Mouse (Mus musculus) embryonic stem cell, embryonic (primary cell): ENCODE data around the gene Nkap.
"Not testable (repeated sequence)": the region's sequence is repeated elsewhere in the genome, so short reads cannot be mapped to it uniquely, and the experiment has no call there.

Source experiments
- CTCF ChIA-PET, 4 experiments: fragments of 300-600 bp in 2 of 4; fragments of 350-600 bp in 2 of 4; sonication (Branson Sonifier 250); formaldehyde crosslinking; loops; one replicate each; lab custom pipeline; 2022; ENCODE audit warnings: inconsistent platforms in 2 of 4; lab: Charles Lee
- POLR2A ChIA-PET, 4 experiments: fragments of 300-600 bp in 2 of 4; fragments of 350-600 bp in 2 of 4; sonication (Branson Sonifier 250); formaldehyde crosslinking; loops; one replicate each; lab custom pipeline; 2022; ENCODE audit warnings: antibody characterized with exemption in 4 of 4, inconsistent platforms in 1 of 4; lab: Charles Lee

Gene Nkap

GRCm38 (mm10) chrX:37126671-37127358, at the start of gene Nkap:
Gene Nkap (plus strand): TSS chrX:37126795.
- ChIA-PET CTCF (no interaction called here), POLR2A (interaction anchor here in 3 of 4 experiments (0.9 to 3.4 kb wide), 12 partner anchors 14 to 224 kb away, joined by 3 to 23 read pairs (median 6); partner anchors contain the start of genes Rpl39 (in 3 of the 3), Upf3b (in 3 of the 3) and Nkrf (in 1 of the 3))

GRCm38 (mm10) chrX:37080345-37080744, 46.2 kb upstream of the Nkap start:
- CTCF ChIA-PET: not testable (repeated sequence)

DNA sequence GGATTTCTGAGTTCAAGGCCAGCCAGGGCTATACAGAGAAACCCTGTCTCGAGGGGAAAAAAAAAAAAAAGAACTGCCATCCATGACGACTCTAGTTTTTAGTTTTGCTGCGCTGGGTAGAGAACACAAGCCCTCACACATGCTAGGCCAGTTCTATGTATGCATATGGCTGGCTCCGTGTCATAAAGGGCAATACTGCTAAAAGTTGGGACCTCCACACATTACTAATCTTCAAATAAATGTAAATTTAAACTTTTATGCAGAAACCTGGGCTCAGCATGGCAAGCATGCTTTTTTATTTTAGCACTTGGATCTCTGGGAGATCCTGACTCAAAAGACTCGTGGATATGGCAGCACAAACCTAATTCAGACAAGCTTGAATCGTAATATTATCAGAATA, 45.4 kb upstream of the Nkap start:
- ChIA-PET POLR2A (interaction anchor here (0.7 to 9.9 kb wide), 9 partner anchors 9 to 264 kb away, joined by 3 to 136 read pairs (median 4); partner anchors contain the start of gene Upf3b (in 3 of the 4)), CTCF (no interaction called here)

More at GRCm38 (mm10) chrX:37080345-37080744, 46.2 kb upstream of the Nkap start:
- POLR2A ChIA-PET: interaction anchor here in 3 of 4 experiments (0.7 to 9.9 kb wide), 13 partner anchors 9 to 286 kb away, joined by 3 to 136 read pairs (median 3); partner anchors contain the start of genes Upf3b (in 3 of the 3) and Slc25a5 (in 1 of the 3)

DNA sequence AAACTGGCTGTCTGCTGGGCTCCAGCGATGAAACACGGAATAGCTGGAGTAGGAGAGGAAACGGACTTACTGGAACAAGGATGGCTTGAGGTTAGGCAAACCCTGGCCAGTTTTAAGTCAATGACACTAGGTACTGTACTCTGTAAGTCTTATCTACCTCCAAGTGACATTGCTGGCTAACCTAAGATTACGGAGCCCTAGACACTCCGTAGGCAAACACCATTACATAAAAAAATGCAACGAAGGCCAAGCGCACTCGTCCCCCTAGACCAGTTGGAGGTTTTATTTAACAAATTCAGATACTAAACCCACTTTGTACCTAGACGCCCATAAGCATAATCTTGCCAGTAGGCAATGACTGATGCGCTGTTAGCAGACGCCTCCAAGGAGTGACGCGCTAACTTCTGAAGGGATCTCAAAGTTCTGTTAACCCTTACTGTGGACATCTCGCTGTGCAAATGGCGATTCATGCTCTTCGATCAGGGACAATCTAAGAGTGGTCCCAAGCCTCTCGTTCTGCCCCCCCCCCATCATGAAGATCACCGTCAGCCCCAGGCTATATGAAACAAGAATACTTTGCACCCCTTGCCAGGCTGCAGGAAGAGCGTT, 42.2 kb upstream of the Nkap start:
- POLR2A ChIA-PET: interaction anchor here (0.5 to 9.9 kb wide), 61 partner anchors 7 to 1503 kb away, joined by 3 to 136 read pairs (median 4); partner anchors contain the start of genes Upf3b (in 4 of the 4), Nkap (in 3 of the 4), Nkrf (in 3 of the 4) and Pgrmc1 (in 3 of the 4)

GRCm38 (mm10) chrX:37084927-37085660, 41.5 kb upstream of the Nkap start, which contains the start of gene Rpl39:
Gene Rpl39 (minus strand): TSS chrX:37085402.
- CTCF ChIA-PET: interaction anchor here in 1 of 4 experiments (1.0 to 1.3 kb wide), 2 partner anchors 8 to 25 kb away, joined by 3 to 4 read pairs; partner anchors contain the start of gene Upf3b
- POLR2A ChIA-PET: interaction anchor here (0.6 to 9.9 kb wide), 84 partner anchors 8 to 1503 kb away, joined by 3 to 136 read pairs (median 4); partner anchors contain the start of genes Upf3b (in 4 of the 4), Nkap (in 3 of the 4), Nkrf (in 3 of the 4) and Pgrmc1 (in 3 of the 4)

More for the DNA sequence above, 42.2 kb upstream of the Nkap start:
- CTCF ChIA-PET: interaction anchor here in 1 of 4 experiments (1.3 kb wide), 1 partner anchor 8 kb away, joined by 4 read pairs; no protein-coding TSS in a partner anchor

- ChIA-PET CTCF (interaction anchor here in 1 of 4 experiments (1.0 to 1.3 kb wide), 2 partner anchors 9 to 24 kb away, joined by 3 to 4 read pairs; partner anchors contain the start of gene Upf3b), POLR2A (interaction anchor here (0.6 to 9.9 kb wide), 78 partner anchors 9 to 488 kb away, joined by 3 to 136 read pairs (median 4); partner anchors contain the start of genes Upf3b (in 4 of the 4), Nkap (in 3 of the 4), Nkrf (in 3 of the 4) and Pgrmc1 (in 3 of the 4))
Observed at GRCm38 (mm10) chrX:37085665-37086064, 40.9 kb upstream of the Nkap start.

DNA sequence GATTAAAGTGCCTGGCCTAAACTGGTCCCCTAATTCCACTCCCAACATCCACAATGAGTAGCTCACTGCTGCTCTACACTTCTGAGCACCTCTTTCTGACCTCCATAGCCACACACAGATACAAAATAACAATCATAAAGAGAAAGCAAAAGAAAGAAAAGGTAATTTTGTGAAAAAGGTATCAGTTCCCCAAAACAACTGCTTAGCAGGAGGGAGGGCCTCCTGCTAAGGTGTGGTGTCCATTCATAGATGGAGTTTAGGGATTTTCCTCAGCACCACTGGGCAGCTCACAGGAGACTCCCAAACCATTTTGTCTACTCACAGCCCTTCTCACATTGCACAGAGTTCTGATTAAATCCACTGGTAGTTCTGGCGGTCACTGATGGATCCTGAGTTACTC, 37.8 kb upstream of the Nkap start:
- ChIA-PET POLR2A (interaction anchor here in 2 of 4 experiments (0.7 to 1.3 kb wide), 3 partner anchors 10 to 21 kb away, joined by 3 to 5 read pairs (median 3); no protein-coding TSS in a partner anchor), CTCF (no interaction called here)

GRCm38 (mm10) chrX:37091457-37091856, 35.1 kb upstream of the Nkap start:
- POLR2A ChIA-PET: interaction anchor here in 3 of 4 experiments (0.5 to 13.6 kb wide), 3 partner anchors 9 to 65 kb away, joined by 4 to 113 read pairs (median 6); partner anchors contain the start of gene Rpl39 (in 1 of the 3)
- CTCF ChIA-PET: no interaction called here

- CTCF ChIA-PET: no interaction called here
- POLR2A ChIA-PET: interaction anchor here in 3 of 4 experiments (2.4 to 13.6 kb wide), 3 partner anchors 10 to 12 kb away, joined by 6 to 113 read pairs (median 35); partner anchors contain the start of gene Rpl39 (in 3 of the 3)
Observed at GRCm38 (mm10) chrX:37095106-37095768, 31.4 kb upstream of the Nkap start.

DNA sequence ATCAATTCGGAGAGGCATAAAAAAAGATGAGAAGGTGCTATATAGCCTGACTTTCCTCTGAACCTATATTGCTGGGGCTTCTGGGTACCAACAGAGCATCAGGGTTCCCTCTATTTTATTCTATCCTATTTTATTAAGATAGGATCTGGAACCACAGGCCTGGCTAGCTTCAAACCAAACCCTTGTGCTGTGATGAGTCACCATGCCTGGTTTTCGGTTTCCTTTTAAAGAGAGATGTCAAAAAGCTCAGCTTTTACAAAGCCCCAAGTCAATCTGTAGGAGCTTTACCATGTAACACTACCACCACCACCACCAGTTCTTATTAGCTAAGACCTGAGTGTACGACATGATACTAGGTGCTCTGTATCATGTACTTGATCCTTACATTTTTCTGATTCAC, 27.9 kb upstream of the Nkap start:
- CTCF ChIA-PET: interaction anchor here in 1 of 4 experiments (0.7 kb wide), 1 partner anchor 1827 kb away, joined by 8 read pairs; no protein-coding TSS in a partner anchor
- POLR2A ChIA-PET: interaction anchor here in 3 of 4 experiments (0.6 to 13.6 kb wide), 5 partner anchors 12 to 94 kb away, joined by 3 to 113 read pairs (median 4); partner anchors contain the start of genes Rpl39 (in 3 of the 3) and Upf3b (in 1 of the 3)

- POLR2A ChIA-PET: interaction anchor here in 1 of 4 experiments (1.2 kb wide), 2 partner anchors 19 to 23 kb away, joined by 3 to 5 read pairs; partner anchors contain the start of gene Rpl39
- CTCF ChIA-PET: no interaction called here
Observed at GRCm38 (mm10) chrX:37103826-37104225, 22.8 kb upstream of the Nkap start.

DNA sequence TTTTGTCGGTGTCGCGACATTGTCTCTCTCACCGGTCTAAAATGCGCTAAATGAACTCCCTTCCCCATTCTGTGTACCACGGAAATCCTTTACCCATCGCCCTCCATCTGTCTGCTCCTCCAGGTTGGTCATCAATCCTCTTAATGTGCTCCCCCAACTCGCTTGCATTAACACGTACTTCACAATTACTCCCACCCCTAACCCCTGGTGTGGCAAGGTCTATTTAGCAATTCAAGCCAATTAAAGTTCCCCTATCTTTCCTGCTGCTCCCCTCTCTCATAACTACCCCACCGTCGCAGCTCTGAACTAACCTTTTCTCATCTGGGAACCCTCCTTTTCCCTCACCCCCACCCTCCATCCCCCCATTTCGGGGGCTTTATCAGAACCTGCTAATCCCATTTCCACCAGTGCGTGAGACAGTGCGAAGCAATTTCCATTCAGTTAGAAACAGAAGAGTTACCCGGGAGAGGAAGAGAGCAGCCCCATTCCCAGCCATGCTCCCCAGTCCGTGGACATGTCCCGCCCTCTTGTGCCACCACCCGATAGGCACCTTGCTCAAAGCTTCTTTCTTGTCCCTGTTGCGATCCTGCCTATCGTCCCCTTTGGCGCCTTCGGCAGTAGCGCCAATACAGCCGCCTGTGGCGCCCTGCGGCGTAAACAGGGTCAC, 16.9 kb upstream of the Nkap start:
- CTCF ChIA-PET: interaction anchor here in 2 of 4 experiments (0.6 to 1.0 kb wide), 3 partner anchors 24 to 292 kb away, joined by 3 to 9 read pairs (median 4); partner anchors contain the start of gene Rpl39 (in 1 of the 2)
- POLR2A ChIA-PET: interaction anchor here (0.6 to 3.8 kb wide), 30 partner anchors 8 to 868 kb away, joined by 3 to 136 read pairs (median 4); partner anchors contain the start of genes Rpl39 (in 4 of the 4), Nkap (in 3 of the 4), Akap17b (in 1 of the 4) and Pgrmc1 (in 1 of the 4)

GRCm38 (mm10) chrX:37110193-37110880, 16.3 kb upstream of the Nkap start, which contains the start of gene Upf3b:
Gene Upf3b (minus strand): TSS chrX:37110322.
- CTCF ChIA-PET: interaction anchor here in 2 of 4 experiments (0.6 to 1.0 kb wide), 4 partner anchors 25 to 293 kb away, joined by 3 to 9 read pairs (median 4); partner anchors contain the start of gene Rpl39 (in 1 of the 2)
- POLR2A ChIA-PET: interaction anchor here (0.6 to 3.8 kb wide), 32 partner anchors 9 to 869 kb away, joined by 3 to 136 read pairs (median 4); partner anchors contain the start of genes Rpl39 (in 4 of the 4), Nkap (in 3 of the 4), Akap17b (in 1 of the 4) and Pgrmc1 (in 1 of the 4)

DNA sequence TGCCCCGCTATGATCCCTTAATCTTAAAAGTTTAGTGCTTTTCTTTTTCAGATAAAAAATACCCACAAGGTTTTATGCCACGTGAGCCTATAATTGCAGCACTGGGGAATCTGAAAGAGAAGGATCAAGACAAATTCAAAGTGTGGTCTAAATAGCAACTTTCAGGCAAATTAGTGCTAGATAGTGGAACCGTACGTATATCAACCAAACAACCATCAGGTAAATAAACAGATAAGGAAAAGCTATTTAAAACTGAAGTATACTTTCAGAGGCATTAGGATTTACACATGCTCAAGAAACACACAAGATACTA, 15.8 kb upstream of the Nkap start:
- CTCF ChIA-PET: interaction anchor here in 1 of 4 experiments (0.6 kb wide), 1 partner anchor 160 kb away, joined by 3 read pairs; no protein-coding TSS in a partner anchor
- POLR2A ChIA-PET: interaction anchor here in 3 of 4 experiments (0.9 to 3.8 kb wide), 13 partner anchors 8 to 513 kb away, joined by 3 to 136 read pairs (median 7); partner anchors contain the start of genes Rpl39 (in 3 of the 3), Nkap (in 2 of the 3), Pgrmc1 (in 1 of the 3) and Sowahd (in 1 of the 3)

DNA sequence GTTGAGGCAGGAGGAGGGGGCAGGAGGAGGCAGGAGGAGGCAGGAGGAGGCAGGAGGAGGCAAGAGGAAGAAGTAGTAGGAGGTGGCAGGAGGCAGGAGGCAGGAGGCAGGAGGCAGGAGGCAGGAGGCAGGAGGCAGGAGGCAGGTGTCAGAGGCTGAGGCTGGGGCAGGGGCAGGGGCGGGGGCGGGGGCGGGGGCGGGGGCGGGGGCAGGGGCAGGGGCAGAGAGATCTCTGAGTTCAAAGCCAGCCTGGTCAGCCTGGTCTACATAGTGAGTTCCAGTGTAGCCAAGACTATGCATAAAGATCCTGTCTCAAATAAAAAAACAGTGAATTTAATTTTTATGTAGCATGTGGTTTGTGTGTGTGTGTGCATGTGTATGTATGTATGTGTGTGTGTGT, 9.5 kb upstream of the Nkap start:
- ChIA-PET POLR2A (no interaction called here), CTCF (no interaction called here)
